Mouse (Mus musculus) granulocyte monocyte progenitor cell, adult 5-6 weeks (primary cell): ENCODE results near the gene Fam117b. TPM values are rescaled to one million over a fixed set of nuclear protein-coding genes. Genes with fewer than 3 reads are reported as not detected.

Experiments used
- ATAC-seq: replicated peaks from 2 replicates; pipeline ENCODE4 v1.8.0; 2016; ENCODE audit warnings: mild to moderate bottlenecking, moderate TSS enrichment, inconsistent platforms; ENCODE audit not compliant: poor library complexity, severe bottlenecking
- total RNA-seq, 2 experiments: library from RNA; stranded (forward) in 1 of 2; stranded (reverse) in 1 of 2; fragments of 200-712, 200-1000 nt in 1 of 2; fragments of >200 nt in 1 of 2; fragmentation: Nextera tagmentation in 1 of 2; gene quantifications; 2 replicates each; pipeline ENCODE4 v1.2.3; 2014 to 2017

The Fam117b gene
- total RNA-seq, 2 experiments from 2014 or later, result 19.9 to 25.5 TPM

DNA sequence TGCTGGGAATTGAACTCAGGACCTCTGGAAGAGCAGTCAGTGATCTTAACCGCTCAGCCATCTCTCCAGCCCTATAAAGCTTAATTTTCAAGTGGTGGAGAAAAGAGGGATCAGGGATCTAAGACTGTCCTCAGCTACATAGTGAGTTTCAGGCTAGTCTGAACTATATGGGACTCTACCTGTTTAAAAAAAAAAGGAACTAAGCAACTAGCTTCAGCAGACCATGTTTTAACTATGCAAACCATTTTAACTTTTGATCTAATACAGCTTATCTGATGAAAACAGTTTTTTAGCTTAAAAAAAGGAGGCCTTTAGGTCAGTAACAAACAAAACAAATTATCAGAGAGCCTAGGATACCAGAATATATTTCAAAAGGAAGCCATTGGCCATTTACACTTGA lies 1.9 kb upstream of the Fam117b start:
- no peak for ATAC-seq

DNA sequence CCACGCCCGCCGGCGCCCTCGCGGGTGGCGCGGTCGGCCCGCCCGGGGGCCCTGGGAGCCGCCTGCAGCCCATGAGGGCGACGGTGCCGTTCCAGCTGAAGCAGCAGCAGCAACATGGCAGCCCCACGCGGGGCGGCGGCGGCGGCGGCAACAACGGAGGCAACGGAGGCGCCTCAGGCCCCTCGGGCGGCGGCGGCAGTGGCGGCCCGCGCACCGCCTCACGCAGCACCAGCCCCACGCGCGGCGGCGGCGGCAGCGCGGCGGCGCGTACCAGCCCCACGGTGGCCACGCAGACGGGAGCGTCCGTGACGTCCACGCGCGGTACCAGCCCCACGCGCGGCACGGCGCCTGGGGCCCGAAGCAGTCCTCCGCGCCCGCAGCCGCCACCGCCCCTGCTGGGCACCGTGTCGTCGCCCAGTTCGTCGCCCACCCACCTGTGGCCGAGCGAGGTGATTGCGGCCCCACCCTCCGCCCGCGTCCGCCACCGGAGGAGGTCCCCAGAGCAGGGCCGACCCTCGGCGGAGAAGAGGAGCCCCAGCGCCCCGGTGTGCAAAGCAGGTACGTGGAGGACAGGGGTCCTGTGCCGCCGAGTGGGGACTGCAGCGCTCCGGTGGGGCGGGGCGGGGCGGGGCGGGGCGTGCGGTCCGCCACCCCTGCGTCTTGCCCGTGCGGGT lies 526 bp downstream of the Fam117b start:
- ATAC-seq, result no peak

DNA sequence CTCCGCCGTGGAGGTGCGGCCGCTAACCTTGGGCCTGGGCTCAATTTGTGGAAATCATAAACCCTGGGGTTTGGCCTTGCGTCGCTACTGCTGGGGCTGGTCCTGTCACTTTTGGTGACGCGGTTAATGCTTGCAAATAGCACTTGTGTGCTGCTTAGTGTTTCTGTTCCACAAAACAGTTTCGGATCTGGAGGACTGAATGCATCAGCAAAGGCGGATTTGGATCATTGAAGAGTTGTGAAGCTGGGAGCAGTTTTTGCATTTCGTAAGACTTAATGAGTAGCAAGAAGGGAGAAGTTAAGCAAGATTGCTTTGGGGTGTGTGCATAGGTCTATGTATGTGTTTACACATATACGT lies 1.0 kb downstream of the Fam117b start:
- peak; percentile 70 for ATAC-seq

DNA sequence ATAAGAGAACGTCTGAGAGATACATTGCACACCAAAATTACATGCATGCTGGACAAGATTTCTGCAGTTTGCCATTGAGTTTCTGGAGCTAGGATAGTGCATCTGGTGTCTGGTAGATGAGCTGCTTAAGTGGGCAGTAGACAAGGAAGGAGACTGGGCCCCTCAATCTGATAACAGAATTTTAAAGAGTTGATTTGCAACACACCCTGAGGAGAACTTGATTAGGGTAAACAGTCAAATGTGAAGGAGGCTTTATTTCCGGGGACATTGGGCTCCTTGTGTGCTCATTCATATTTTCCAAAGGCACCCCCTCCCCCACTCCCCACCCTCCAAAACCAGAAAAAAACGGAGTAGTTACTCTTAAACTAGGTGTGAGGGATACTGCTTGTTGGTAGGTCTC lies 2.0 kb downstream of the Fam117b start:
- ATAC-seq, result no peak

DNA sequence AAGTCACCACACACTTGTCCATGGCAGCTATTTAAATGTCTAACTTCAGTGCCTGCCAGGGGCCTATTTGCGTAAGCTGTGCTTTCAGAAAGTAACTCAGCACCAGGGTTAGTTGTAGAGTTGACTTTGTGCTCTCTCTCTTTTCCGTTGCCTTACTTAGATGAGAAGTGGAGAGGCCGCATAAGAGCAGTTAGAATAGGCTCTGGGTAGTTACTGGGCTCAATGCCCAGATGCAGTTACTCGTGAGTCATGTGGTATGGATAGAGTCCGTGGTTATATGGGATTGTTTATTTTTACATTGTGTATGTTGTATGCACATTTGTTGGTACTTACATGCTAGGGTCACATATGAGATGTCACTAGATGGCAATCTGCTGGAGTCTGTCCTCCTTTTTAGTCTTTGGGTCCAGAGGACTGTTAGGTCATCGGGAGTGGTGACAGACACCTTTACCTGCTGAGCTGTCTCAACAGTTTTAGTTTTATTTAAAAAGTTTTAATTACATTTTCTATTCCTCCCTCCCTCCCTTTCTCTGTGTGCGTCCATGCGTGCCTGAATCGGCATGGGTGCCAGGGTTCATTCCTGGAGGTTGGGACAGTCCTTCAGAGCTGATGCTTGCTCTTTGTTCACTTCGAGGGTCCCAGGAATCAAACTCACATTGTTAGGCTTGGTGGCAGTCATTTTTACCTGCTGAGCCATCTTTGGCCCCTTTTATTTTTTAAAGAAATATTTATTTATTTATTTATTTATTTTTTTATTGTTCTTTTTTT lies 3.2 kb downstream of the Fam117b start:
- ATAC-seq, result no peak

DNA sequence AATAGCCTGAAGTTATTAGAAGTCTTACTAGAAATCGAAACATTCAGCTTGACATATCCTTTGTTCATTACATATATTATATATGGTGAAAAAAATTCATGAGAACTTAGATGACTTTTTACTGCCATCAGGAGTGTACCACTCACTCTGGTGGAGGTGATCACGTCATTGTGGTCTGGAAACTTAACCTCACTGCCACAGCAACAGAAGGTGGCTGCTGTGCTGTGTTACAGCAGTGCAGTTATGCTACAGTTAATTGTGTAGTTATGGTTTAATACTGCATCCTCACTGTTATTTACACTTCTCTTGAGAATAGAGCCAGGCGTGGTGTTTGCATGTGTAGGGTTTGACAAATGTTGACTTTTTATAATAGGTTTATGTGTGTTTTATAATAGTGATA lies 4.6 kb downstream of the Fam117b start:
- no peak for ATAC-seq

DNA sequence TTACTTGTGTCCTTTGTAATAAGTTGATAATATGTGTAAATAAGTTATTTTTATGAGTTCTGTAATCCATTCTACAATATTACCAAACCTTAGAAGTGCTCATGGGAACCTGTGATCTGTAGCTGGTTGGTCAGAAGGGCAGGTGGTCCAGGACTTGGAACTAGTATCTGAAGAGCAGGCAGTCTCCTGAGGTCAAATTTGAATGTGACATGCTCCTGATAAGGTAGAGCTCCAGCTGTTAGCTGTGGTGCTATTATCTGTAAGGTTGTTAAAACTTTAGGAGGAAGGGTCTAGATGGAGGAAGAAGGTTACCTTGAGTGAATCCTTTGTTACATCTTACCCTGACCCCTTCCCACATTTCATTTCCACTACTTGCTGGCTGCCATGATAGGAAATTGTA lies 5.3 kb downstream of the Fam117b start:
- ATAC-seq, result no peak

DNA sequence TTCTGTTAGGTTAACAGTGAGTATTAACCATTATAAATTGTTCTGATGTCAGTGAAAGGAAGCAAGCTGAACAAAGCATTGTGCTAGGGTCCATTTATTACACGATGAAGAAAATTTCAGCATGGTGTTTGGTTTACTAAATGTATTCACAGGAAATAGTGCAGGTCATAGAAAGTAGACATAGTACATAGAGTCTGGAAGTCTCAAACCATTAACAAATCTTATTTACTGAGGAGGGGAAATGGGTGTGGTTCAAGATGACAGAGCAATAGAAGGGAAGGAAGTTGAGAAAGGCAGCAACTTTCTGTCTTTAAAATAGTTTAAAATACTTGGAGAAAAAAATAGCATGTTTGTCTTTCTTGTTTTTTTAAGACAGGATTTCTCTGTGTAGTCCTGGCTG lies 10.4 kb downstream of the Fam117b start:
- peak; percentile 80 for ATAC-seq

DNA sequence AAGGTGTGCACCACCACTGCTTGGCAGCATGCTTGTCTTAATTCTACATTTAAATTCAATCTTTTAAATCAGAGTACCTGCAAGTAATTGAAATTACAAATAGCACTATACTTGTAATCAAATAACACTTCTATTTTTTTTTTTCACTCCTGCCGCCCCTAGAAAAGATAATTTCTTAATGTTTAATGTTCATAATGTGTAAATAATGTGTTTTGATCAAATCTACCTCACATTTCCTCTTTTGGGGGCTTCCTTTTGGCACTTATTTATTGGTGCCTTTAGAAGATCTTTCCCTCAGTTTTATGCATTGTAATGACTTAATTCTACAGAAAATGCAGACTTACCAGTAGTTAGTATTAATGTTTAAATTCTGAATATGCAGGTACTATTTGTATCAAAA lies 10.9 kb downstream of the Fam117b start:
- ATAC-seq, result no peak

DNA sequence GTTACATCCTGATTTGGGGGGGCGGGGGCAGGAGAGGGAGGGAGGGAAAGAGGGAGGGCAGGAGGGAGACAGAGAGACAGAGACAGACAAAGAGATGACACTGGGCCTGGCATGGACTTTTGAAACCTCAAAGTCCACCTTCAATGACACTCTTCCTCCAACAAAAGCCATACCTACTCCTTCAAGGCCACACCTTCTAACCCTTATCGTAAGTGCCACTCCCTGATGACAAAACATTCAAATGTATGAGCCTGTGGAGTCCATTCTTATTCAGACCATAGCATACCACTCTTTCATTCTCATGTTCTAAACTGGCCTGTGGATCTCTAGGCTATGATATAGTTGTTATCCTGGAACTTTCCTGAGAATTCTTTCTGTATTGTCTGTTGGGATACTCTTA lies 11.6 kb downstream of the Fam117b start:
- ATAC-seq, result no peak

DNA sequence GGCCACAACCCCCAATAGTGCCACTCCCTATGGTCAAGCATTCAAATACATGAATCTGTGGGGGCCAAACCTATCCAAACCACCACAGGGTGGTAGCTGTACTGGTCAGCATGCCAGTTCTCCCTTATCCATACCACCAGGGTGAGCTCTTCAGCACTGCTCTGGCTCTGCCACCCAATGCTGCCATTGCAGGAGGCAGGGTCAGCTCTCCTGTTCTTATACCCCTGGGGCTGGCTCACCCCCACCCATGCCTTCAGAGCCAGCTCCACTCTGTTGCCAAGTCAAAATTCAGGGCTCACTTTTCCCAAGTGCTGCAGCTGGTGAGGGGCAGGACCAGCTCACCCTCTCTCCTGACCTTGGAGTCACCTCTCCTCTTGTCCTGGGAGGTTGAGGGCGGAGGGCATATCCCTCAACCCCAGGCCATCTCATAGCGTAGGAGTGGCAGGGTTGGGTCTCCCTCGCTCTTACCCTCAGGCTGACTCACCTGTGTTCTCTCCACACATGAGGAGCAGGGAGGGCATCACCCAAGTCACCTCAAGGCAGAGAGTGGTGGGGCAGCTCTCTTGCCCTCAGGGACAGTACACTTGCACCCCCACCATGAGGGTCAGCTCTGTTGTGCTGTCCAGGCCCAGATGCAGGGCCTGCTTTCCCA lies 13.3 kb downstream of the Fam117b start:
- peak; percentile 21; the same call in 1 of the 2 replicates for ATAC-seq

DNA sequence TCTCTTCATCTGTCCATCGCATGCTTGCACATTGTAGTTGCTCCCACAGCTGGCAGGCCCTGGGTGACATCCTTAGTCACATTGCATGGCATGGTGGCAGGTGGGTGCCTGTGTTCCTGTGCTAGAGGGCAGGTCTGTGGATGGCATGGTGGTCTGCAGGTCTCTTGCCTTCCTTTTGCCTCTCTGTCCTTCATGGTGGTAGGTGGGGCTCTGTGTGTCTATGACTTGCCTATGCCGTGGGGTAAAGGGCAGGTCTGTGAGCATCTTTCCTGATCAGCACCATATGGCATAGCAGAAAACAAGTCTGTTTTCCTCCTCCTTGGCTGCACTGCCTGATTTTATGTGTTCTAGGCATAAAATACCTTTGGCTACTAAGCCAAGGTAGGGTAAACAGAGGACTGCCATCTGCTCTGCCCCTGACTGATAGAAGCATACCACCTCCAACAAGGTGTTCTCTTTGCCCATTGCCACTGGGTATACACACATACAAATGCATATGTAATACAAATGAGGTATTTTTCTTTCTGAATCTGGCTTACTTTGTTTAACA lies 14.4 kb downstream of the Fam117b start:
- ATAC-seq, result no peak

DNA sequence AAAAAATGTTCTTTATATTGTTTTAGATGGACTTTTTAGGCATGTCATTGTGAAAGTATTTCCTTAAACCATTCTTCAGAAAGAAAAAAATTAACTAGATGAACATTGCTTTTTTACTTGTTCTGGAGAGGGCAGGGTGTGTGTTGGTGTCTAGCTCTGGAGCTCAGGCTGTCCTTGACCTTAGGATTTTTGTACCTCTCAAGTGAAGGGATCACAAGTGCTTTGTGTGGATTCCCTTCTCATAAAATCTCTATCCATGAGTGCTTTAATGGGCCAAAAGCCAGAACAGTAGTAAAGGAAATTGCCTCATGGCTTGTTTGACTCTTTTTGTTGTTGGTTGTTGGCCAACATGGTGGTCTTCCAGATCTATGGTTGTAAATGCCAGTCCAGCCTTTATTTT lies 18.1 kb downstream of the Fam117b start:
- no peak for ATAC-seq

DNA sequence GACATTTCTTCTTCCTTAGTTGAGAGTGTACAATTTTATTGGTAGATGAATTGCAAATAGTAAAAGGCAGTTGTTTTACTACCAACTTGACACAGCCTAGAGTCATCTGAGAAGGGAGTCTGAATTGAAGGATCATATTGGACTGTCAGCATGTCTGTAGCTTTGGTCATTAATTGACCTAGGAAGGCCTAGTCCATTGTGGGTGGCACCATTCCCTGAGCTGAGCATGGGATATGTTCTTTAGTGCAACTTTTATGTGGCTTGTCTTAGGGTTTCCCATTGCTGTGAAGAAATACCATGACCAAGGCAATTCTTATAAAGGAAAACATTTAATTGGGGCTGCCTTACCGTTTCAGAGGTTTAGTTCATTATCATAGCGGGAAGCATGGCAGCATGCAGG lies 20.2 kb downstream of the Fam117b start:
- ATAC-seq, result no peak

DNA sequence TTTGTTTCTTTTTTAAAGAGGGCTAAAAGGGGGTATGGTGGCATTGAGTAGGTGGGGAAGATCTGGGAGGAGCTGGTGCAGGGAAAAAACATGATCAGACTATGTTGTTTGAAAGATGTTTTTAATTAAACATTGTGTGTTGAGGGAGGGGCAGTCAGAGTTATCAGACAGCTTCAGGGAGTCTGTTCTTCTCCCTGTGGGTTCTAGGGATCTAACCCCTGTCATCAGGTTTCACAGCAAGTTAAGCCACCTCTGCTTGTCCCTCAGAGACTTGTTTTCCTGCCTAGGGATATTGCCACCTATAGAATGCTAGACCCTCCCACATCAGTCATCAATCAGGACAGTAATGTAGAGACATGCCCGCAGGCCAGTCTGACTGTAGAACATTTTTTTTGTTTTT lies 28.3 kb downstream of the Fam117b start:
- ATAC-seq, result no peak

DNA sequence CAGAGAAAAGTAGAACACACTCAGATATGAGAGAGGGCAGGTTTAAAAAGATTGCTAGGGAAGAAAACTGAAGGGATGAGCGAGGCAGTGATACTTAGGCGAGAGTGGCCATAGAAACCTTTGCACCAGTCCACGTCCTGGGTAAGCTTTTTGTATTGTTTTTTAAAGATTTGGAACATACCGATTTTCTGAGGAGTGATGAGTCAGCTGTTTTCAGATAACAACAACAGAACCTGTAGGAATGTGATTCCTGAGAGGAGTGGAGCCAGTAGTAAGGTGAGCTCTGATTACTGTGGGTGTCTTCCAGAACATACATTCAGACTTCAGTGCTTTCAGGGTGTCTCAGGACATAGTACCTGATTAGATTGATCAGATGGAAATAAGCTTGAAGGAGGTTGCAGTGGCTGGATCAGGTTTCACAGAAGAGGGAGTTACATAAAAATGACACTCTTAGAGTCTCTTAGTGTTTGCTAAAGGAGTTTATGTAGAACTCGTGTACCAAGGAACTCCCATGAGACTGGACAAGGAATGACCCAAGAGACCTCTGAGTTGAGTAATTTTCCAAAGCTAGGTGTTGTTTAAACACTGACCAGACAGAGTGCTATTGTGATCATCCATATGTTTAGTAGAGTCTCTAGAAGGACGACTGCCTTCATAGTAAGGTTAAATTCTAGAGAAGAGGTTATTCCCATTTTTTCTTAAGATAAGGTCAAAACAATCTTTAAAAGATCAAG lies 29.4 kb downstream of the Fam117b start:
- ATAC-seq, result no peak

DNA sequence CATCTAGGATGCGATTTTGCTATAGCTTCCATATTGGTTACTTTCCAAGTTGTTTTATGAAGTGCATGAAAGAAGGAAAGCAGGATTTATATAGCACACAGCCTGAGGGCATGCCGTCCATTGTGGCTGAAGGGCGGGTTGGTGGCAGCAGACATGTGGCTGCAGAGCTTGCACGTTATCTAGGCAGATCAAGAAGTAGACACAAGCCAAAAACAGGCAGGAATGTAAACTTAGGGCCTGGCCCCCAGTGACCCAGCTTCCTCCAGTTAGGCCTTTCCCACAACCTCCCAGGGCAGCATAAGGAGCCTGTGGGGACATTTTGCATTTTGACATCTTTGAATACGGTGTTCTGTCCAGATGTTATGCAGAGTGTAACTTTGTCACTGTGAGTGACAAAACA lies 31.0 kb downstream of the Fam117b start:
- no peak for ATAC-seq

DNA sequence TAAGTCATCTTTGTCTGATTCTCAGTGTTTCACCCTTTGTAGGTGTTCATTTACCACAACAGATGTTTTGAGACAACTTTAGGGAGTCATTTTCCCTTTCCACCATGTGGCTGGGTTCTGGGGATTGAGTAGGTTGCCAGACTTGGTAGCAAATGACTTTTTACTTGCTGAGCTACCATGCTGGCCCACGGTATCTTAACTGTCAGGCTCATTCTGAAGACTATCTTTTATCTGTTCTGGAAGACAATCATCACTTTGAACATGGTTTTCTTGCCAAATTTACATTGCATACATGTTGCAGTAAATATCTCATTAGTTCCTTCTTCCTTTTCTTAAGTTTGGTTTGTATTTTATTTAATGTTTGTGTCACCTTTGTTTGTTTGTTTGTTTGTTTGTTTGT lies 33.2 kb downstream of the Fam117b start:
- no peak for ATAC-seq

DNA sequence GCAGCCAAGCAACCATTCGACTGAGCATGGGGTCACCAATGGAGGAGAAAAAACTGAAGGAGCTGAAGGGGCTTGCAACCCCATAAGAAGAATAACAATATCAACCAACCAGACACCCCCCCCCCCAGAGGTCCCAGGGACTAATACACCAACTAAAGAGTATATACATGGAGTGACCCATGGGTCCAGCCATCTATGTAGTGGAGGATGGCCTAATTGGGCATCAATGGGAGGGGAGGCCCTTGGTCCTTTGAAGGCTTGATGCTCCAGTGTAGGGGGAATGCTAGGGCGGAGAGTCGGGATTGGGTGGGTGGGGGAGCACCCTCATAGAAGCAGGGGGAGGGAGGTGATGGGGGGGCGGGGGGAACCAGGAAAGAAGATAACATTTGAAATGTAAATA lies 34.7 kb downstream of the Fam117b start:
- no peak for ATAC-seq

DNA sequence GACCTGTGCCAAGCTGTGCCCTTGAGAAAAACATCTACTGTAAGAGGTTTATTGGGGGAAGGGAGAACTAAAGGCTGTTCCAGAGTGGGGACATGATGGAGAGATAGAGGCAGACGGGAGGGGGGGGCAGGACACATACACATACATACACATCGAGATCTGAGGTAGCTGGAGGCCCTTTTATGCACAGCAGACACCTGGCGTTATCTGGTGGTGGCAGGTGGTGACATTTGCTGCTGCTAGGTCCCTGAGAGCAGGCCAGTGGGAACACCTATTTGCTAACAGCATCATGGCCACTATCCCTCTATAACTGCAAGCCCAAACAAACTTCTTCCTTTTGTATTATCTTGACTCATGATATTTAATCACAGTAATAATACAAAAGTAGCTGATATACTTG lies 44.4 kb downstream of the Fam117b start:
- no peak for ATAC-seq

DNA sequence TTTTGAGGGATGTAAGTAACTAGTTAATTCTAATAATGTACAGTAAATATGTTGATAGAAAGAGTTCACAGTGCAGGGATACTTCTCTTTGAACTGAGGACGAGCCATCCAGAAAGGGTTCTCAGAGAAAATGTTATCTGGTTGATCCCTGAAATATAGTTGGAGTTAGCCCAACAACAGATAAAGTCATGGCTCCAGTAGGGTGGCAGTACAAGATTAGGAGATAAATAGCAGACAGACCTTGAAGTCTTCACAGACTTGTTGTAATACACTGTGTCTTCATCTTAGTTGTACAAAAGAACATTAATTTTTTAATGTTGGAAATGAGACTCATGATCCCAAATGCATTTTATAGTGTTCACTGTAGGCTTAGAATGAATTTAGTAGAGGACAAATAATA lies 47.1 kb downstream of the Fam117b start:
- ATAC-seq, result no peak
